Mouse (Mus musculus) gastrocnemius, postnatal 36 days (tissue): ENCODE measurements at regions not wholly inside any gene's neighbourhood (a gene's known extent, or its start where the extent isn't known, plus 50 kb on each side); places are given as distances from the start of the nearest gene placed in this dataset.

Experiments
- DNase-seq, 2 experiments: peaks; one replicate each; pipeline ENCODE4 v3.0.0; 2022
- intact Hi-C: fragments of 180-260 bp; cut with DNase I; formaldehyde crosslinking; loops from one replicate; pipeline ENCODE4 v1.15.1; 2025

DNA sequence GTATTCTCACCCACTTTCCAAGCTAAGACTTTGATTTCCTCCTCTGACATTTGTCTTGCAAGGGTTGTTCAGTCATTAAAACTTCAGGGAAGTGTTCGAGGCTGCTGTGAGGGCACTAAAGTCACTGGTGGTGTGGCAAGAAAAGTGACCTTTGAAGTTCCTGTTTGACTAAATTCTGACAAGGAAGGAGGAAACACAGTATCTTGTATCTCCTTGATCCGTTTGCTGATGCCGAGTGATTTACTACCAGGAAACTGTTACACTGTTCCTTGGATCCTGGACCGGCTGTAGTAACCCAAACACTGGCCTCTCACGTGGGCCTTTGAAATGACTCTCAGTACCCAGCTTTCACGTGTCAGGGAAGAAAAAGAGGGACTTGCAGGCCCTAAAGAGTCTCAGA lies 53.5 kb upstream of the Ralgapa2 start:
- intact Hi-C loops: no loop called here
- no peak for DNase-seq

GRCm38 (mm10) chr2:146568171-146568842 lies 56.2 kb upstream of the Ralgapa2 start:
- intact Hi-C loops: no loop called here
- DNase-seq: no peak

- intact Hi-C loops: no loop called here
- no peak for DNase-seq
Measured at GRCm38 (mm10) chr2:146571036-146571435, 58.9 kb upstream of the Ralgapa2 start.

GRCm38 (mm10) chr2:146571857-146572256 lies 59.7 kb upstream of the Ralgapa2 start:
- intact Hi-C loops: no loop called here
- no peak for DNase-seq

GRCm38 (mm10) chr2:146575610-146576297 lies 63.6 kb upstream of the Ralgapa2 start:
- no peak for DNase-seq
- intact Hi-C loops: no loop called here

- intact Hi-C loops: no loop called here
- DNase-seq: no peak
Measured at GRCm38 (mm10) chr2:146576298-146576905, 64.3 kb upstream of the Ralgapa2 start.

DNA sequence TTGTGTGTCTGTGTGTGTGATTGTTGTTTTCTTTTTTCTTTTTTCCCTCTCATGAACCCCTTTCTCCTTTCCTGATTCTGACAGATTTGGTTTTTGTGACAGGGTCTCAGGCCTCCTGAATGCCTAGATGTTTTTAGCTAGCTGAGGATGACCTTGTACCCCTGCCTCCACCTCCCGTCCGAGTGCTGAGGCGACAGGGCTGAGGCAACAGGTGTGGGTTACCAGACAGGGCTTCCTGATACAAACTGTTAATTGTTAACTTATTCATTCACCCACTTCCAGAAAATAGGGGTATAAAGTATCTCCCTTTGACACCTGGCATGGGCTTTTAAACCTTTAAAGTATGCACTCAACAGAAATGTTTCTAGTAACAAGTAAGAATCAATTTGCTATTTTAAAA lies 65.0 kb upstream of the Ralgapa2 start:
- no peak for DNase-seq
- intact Hi-C loops: no loop called here

DNA sequence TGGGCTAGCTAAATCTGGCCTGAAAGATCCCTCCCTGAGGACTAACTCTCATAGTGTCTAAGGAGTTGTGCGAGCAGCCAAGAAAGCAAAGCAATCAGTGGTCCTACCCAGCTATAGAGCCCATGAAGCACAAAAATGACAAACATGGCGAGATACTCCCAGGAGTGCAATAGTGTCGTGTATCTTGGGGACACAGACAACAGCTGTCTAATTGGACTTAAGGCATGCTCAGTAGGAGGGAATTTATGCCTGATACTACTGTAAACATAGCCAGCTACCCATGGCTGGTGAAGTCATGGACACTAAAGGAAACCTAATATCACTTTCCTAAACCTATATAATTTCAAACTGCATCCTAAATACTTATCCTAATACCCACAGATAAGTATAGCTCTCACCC lies 69.1 kb upstream of the Ralgapa2 start:
- intact Hi-C loops: loop anchor here (10.0 kb wide), 1 partner anchor 346 kb away; no protein-coding TSS in a partner anchor
- DNase-seq: no peak

- intact Hi-C loops: loop anchor here (10.0 kb wide), 1 partner anchor 349 kb away; no protein-coding TSS in a partner anchor
Measured at GRCm38 (mm10) chr2:146583807-146584388, 71.8 kb upstream of the Ralgapa2 start.

DNA sequence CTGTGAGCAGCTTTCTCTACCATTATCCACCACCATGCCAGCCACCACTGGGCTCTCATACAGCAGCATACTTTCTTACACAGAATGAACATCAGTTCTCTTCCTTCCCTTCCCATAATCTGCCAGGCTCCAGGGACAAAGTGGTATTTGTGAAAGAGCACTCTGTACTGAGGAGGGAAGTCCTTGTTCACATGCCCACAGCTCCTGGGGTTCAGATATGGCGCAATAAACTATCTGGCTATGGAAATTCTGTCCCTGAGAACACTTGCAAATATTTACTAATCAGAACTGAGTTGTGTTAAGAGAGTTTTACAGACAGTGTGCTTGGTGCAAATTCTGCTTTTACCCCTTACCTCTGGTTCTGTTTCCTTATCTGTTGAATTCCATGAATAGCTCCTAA lies 74.2 kb upstream of the Ralgapa2 start:
- intact Hi-C loops: loop anchor here (10.0 kb wide), 1 partner anchor 352 kb away; no protein-coding TSS in a partner anchor
- DNase-seq: no peak

More at GRCm38 (mm10) chr2:146583807-146584388, 71.8 kb upstream of the Ralgapa2 start:
- DNase-seq: no peak

GRCm38 (mm10) chr2:146586981-146587380 lies 74.8 kb upstream of the Ralgapa2 start:
- DNase-seq: no peak
- intact Hi-C loops: loop anchor here (10.0 kb wide), 1 partner anchor 352 kb away; no protein-coding TSS in a partner anchor

DNA sequence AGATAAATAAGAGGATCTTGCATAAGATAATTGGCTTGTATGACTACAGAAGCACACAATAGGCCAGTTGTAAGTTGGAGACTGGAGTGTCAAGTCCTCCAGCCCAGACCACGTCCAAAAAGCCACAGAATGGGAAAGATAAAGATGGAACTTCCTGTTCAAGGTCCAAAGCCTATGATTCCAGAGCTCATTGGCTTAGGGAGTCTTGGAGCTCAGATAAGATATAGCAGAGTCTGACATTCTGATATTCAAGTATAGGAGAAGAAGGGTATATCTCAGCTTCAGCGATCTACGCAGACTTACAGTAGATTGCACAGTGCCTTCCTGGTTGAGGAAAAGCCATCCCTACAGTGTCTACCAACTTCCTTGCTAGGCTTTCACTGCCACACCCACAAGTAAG lies 77.7 kb upstream of the Ralgapa2 start:
- intact Hi-C loops: loop anchor here (10.0 kb wide), 1 partner anchor 355 kb away; no protein-coding TSS in a partner anchor
- DNase-seq: no peak

GRCm38 (mm10) chr2:146593291-146593690 lies 81.1 kb upstream of the Ralgapa2 start:
- DNase-seq: no peak
- intact Hi-C loops: no loop called here

DNA sequence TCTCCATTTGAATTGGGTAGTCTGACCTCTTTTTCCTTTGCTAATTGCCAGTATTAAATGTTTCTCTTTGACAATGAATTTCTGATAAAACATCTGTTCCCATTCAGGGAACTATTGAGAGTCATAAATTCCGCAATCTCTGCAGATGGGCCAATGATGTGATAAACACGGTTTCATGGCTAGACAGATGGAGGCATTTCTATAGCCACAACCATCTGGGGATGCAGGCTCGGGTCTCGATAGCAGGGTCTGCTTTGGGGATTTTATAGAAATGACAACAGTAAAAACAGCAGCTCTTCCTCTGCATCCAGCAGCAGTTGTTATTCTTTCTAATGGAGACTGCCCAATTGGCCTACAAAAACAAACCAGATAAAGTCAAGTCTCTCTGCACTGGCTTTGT lies 82.1 kb upstream of the Ralgapa2 start:
- DNase-seq: no peak
- intact Hi-C loops: no loop called here

- intact Hi-C loops: no loop called here
- no peak for DNase-seq
Measured at GRCm38 (mm10) chr2:146595673-146596072, 83.5 kb upstream of the Ralgapa2 start.

GRCm38 (mm10) chr2:146606170-146606569 lies 94.0 kb upstream of the Ralgapa2 start:
- no peak for DNase-seq
- intact Hi-C loops: no loop called here

DNA sequence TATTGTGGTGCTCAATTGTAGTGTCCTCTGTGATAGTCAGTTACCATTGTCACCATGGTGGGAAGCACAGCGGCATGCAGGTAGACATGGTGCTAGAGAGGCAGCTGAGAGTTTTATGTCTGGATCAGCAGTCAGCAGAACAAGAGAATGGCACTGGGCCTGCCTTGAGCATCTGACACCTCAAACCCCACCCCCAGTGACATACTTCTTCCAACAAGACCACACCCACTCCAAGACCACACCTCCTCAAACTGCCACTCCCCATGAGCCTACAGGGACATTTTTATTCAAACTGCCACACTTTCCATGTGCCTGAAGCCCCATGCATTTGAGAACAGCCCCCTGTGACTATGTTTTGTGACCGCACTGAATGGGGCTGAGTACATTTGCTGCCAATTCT lies 98.8 kb upstream of the Ralgapa2 start:
- DNase-seq: no peak
- intact Hi-C loops: no loop called here

- intact Hi-C loops: loop anchor here (2.0 kb wide), 1 partner anchor 141 kb away; no protein-coding TSS in a partner anchor
- DNase-seq: peak; percentile 33 to 47
Measured at GRCm38 (mm10) chr2:146611886-146612521, 99.9 kb upstream of the Ralgapa2 start.

GRCm38 (mm10) chr2:146612522-146613288 lies 100.6 kb upstream of the Ralgapa2 start:
- intact Hi-C loops: loop anchor here (2.0 kb wide), 1 partner anchor 142 kb away; no protein-coding TSS in a partner anchor
- peak; percentile 12 to 19 for DNase-seq

- DNase-seq: peak in 1 of 2 experiments; percentile 10
- intact Hi-C loops: no loop called here
Measured at GRCm38 (mm10) chr2:146621167-146621566, 109.0 kb upstream of the Ralgapa2 start.
